Mouse (Mus musculus) T-cell, adult 2 months (primary cell): Measurements from ENCODE around the gene Gm17509.

Experiments used
- DNase-seq: peaks from one replicate; pipeline ENCODE4 v3.0.0; 2022; ENCODE audit warnings: low spot score

The Gm17509 gene

GRCm38 (mm10) chr13:117220501-117221321 lies at the start of gene Gm17509:
Gene Gm17509, minus strand, starts transcription at chr13:117221075.
- DNase-seq: peak; percentile 79

DNA sequence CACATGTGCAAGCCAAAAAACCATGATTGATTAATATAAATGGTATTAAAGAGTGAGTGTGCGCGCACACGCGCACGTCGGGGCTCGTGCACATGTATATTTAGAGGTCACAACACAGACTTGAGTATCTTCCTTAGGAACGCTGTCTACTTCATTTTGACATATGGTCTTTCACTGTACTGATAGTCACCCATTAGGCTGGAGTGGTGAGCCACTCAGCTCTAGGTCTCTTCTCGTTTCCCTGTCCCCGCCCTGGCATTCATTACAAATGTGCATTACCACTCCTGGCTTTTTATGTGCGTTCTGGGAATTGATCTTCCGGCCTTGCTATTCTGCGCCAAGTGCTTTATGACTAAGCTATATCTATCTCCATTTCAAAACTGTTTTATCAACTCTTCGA lies 47.1 kb upstream of the Gm17509 start:
- no peak for DNase-seq

- no peak for DNase-seq
Observed at GRCm38 (mm10) chr13:117266156-117266555, 45.3 kb upstream of the Gm17509 start.

DNA sequence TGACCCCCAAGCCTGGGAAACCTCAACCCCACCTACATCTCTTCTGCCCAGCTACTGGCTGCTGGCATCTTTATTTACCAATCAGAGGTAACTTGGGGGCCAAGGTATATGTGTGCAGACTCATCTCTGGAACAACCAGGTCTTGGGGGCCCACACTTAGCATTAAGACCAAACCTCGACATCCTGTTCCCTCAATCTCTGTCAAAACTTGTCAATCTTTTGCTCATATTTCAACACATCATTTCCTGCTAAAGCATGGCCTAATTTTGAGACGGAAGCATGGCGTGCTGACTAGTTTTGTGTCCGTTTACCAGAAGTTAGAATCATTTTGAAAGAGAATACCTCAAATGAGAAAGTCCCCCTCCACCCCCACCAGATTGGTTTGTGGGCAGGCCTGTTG lies 39.8 kb upstream of the Gm17509 start:
- DNase-seq: peak; percentile 36

GRCm38 (mm10) chr13:117242621-117243020 lies 21.7 kb upstream of the Gm17509 start:
- peak; percentile 42 for DNase-seq

- peak; percentile 56 for DNase-seq
Observed at GRCm38 (mm10) chr13:117242063-117242462, 21.2 kb upstream of the Gm17509 start.

DNA sequence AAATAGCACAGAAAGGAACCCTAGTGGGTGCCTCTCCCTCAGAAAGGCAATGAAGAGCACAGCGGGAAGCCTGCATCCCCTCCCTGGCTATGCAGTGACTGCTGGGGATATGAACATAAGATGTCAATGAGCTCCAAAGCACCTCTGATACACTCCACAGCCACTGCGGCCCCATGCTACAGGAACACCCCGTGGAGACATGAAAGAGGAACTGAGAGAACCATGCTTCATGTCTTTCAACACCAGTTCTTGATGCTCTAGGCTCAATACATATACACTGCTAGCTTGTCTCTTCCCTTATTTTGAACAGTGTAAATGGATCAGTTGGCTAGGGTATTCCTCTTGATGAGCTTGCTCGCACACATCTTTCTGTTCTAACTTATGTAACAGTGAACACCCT lies 16.2 kb upstream of the Gm17509 start:
- no peak for DNase-seq

DNA sequence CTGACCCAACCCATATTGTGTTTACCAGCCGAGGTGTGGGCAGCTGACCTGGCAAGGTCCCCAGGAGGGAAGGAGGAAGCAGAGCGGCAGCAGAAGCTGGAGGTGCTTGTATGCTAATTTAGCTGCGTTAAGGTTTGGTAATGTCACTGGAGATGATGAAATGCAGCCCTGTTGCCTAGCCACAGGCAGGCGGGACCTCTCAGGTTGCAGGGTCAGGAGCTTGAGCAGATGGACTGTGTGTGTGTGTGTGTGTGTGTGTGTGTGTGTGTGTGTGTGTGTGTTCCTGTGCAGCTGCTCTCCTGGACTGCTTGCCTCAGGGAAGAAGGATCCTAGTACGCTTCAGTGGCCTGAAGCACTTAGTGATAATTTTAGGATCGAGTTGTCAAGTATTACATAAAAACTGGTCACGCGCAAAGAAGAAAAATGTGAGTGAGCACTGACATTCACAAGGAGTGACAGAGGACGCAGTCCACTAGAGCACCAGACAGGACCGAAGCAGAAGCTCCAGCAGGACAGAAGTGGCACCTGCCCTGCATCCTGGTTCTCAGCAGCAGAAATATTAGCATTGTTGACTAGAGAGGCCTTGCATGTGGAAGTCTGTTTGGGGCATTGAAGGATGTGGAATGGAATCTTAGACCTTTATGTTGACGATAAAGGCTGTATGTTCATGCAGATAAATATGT lies 14.8 kb upstream of the Gm17509 start:
- DNase-seq: no peak

GRCm38 (mm10) chr13:117234486-117234885 lies 13.6 kb upstream of the Gm17509 start:
- no peak for DNase-seq

DNA sequence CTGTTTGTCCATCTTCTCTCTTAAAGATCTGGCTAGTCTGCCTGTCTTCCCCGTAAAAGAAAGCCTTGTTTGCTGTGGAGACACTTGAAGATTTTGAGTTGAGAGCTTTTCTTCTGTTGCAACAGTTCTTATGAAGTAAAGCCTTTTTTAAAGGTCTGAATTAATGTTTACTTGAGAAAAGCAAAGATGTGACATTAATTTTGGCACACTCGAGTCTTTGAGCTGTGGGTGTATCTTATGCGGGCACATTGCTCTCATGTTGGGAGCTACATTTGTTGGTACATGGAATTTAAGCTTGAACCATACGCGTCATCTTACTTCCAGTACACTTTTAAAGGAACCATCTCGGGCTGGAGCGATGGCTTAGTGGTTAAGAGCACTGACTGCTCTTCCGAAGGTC lies 12.9 kb upstream of the Gm17509 start:
- no peak for DNase-seq

GRCm38 (mm10) chr13:117230371-117231110 lies 9.7 kb upstream of the Gm17509 start:
- DNase-seq: no peak

DNA sequence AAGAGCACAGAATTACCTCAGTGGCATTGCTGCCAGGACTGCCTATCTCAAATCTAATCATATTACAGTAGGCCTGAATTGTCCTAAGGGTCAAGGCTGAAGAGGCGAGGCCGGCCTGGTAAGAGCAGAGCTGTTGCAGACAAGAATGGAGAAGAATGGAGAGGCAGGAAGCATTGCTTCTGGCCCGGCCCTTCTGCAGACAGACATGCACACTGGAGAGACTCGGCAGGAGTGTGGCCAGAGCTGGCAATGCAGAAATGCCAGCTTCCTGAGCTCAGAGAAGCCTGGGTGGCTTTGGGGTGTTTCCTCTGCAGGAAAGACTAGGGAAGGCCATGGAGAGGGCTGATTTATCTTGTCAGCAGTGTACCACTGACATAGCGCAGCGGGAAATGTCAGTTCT lies 4.7 kb upstream of the Gm17509 start:
- no peak for DNase-seq

GRCm38 (mm10) chr13:117224901-117225300 lies 4.0 kb upstream of the Gm17509 start:
- no peak for DNase-seq

- DNase-seq: no peak
Observed at GRCm38 (mm10) chr13:117223125-117223524, 2.2 kb upstream of the Gm17509 start.

DNA sequence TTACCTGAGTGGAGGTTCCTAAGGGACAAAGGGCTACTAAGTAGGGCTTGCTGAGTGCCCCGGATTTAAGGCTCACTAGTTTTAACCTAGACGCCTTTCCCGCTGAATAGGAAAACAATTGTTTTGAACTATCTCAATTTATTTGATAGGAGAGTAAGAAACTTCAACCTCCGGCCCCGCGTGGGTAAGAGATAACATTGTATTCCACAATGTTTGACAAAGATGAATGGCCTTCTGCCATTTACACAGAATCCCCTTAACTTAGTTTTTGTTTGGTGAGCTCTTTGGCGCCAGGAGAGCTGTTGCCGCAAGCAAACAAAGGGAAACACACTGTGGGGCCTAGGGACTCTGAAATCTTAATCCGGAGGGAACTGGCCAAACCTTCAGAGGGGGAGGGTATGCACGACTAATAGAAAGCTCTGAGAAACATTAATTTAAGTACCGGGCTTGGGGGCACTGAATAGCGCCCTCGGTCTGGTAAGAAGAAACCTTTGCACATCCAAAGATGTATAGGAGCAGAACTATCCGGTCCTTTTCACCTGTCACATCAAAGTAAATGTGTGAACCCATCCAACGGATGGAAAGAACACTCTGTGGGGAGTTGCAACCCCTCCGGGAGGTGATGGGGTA lies 889 bp downstream of the Gm17509 start:
- no peak for DNase-seq

DNA sequence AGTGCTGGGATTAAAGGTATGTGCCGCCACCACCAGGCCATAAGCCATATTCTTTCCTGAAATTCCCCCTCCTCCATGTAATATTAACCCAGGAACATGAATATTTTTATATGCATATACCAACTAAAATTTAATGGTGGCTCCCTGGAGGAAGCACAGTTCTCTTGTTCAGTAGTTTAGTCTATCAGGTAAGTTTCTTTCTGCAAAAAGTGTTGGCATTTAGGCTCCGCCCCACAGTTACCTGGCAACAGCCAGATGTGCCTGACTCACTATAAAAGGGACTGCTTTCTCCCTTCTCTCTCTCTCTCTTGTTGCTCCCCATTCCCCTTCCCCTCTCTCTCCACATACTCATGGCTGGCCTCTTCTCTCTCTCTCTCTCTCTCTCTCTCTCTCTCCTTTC lies 2.8 kb downstream of the Gm17509 start:
- peak; percentile 76 for DNase-seq

GRCm38 (mm10) chr13:117217621-117218020 lies 3.3 kb downstream of the Gm17509 start:
- DNase-seq: peak; percentile 75

GRCm38 (mm10) chr13:117216752-117217363 lies 4.0 kb downstream of the Gm17509 start:
- DNase-seq: no peak

GRCm38 (mm10) chr13:117216126-117216525 lies 4.7 kb downstream of the Gm17509 start:
- peak; percentile 91 for DNase-seq

- no peak for DNase-seq
Observed at GRCm38 (mm10) chr13:117215481-117215880, 5.4 kb downstream of the Gm17509 start.

GRCm38 (mm10) chr13:117211386-117211875 lies 9.4 kb downstream of the Gm17509 start:
- peak; percentile 80 for DNase-seq

GRCm38 (mm10) chr13:117208236-117208635 lies 12.6 kb downstream of the Gm17509 start, which contains the start of gene Emb:
Gene Emb, plus strand, starts transcription at chr13:117208536.
- no peak for DNase-seq
